ENCODE assay signal across 11 mouse cellular contexts in genomic region chr11:75963730-75964475, GRCm38 (mm10). TPM values are rescaled to one million over a fixed set of nuclear protein-coding genes. Genes with fewer than 3 reads are reported as not detected.
DNase-seq lines count a peak whose midpoint lies in the region; ATAC-seq lines count a peak whose summit lies in the region.
"Had no signal": no experiment of that assay in that cellular context is flagged by ENCODE, and none has a peak within 500 bp of the region (broad histone marks: within the 10 kb centered on the region; RNA-seq: fewer than 3 reads in every experiment).

No protein-coding gene starts in this region.

- H3K9me3 ChIP-seq in hindbrain, embryonic 13.5 days: no peaks in the 10 kb centered on the region
- H3K9me3 ChIP-seq in neural tube, embryonic 11.5 days (ENCODE audit: control insufficient read depth, low read length): no peaks in the 10 kb centered on the region
- H3K9me3 ChIP-seq: liver, embryonic 12.5 days had no signal

- peak overlapping the region; percentile 13; the same call in 1 of the 2 replicates for H3K4me2 ChIP-seq in hindbrain, embryonic 13.5 days
- no peak overlapping the region for H3K4me2 ChIP-seq in neural tube, embryonic 11.5 days (ENCODE audit: low read depth)
- H3K4me2 ChIP-seq: liver, embryonic 12.5 days had no signal

- H3K27me3 ChIP-seq in hindbrain, embryonic 13.5 days: peaks cover 32% of the 10 kb centered on the region
- H3K27me3 ChIP-seq in neural tube, embryonic 11.5 days (ENCODE audit: control insufficient read depth, insufficient read depth, low read length): peaks cover 15% of the 10 kb centered on the region; the same call in 1 of the 2 replicates

- peak overlapping the region; percentile 69 for H3K27ac ChIP-seq in hindbrain, embryonic 13.5 days
- no peak overlapping the region for H3K27ac ChIP-seq in neural tube, embryonic 11.5 days (ENCODE audit: low read depth, low read length)
- H3K27ac ChIP-seq: liver, embryonic 12.5 days had no signal

- peaks cover 52% of the 10 kb centered on the region for H3K4me1 ChIP-seq in hindbrain, embryonic 13.5 days (replicated peaks)
- peaks cover 16% of the 10 kb centered on the region for H3K4me1 ChIP-seq in neural tube, embryonic 11.5 days (ENCODE audit: control insufficient read depth, insufficient read depth, low read length)

- no peak for ATAC-seq in hindbrain, embryonic 13.5 days (ENCODE audit: low FRiP score)
- ATAC-seq in neural tube, embryonic 11.5 days (ENCODE audit: insufficient read depth, low FRiP score, low TSS enrichment): no peak
- ATAC-seq: liver, embryonic 12.5 days had no signal

- intact Hi-C loops in left cerebral cortex, postnatal 14 days (cut with DNase I): no loop called here
- intact Hi-C loops in left cerebral cortex, postnatal 36 days (cut with DNase I): no loop called here

- H3K4me3 ChIP-seq in hindbrain, embryonic 13.5 days: no peak overlapping the region
- H3K4me3 ChIP-seq in neural tube, embryonic 11.5 days (ENCODE audit: low read depth, low read length): no peak overlapping the region
- H3K4me3 ChIP-seq: liver, embryonic 12.5 days had no signal

- peak overlapping the region; percentile 19; the same call in 1 of the 2 replicates for H3K9ac ChIP-seq in hindbrain, embryonic 13.5 days
- H3K9ac ChIP-seq in neural tube, embryonic 11.5 days (ENCODE audit: low read length): no peak overlapping the region
- H3K9ac ChIP-seq: liver, embryonic 12.5 days had no signal

- DNase-seq in left cerebral cortex, postnatal 14 days (ENCODE audit: low spot score in 2 of 2): peak; percentile 31 to 40
- DNase-seq in left cerebral cortex, postnatal 36 days (ENCODE audit: low spot score in 2 of 2): no peak
- peak; percentile 79 for DNase-seq in embryo, embryonic 9.5 days (ENCODE audit: extremely low spot score)
- DNase-seq in neural tube, embryonic 11.5 days (ENCODE audit: low spot score): peak; percentile 68
- no peak for DNase-seq in testis, postnatal 10 days (ENCODE audit: low spot score)
- no peak for DNase-seq in urinary bladder, postnatal 25 days (ENCODE audit: low spot score)
- no peak for DNase-seq in kidney, postnatal 25 days
- DNase-seq: cerebellum, adult 11-12 months; heart, adult 11 months had no signal

- H3K36me3 ChIP-seq in hindbrain, embryonic 13.5 days: no peaks in the 10 kb centered on the region
- H3K36me3 ChIP-seq in neural tube, embryonic 11.5 days (ENCODE audit: control insufficient read depth, insufficient read depth, low read length): no peaks in the 10 kb centered on the region
- H3K36me3 ChIP-seq: liver, embryonic 12.5 days had no signal

- WGBS in hindbrain, embryonic 13.5 days: 10% methylated on average over 11 of the region's 11 CpGs
- 17% methylated on average over 11 of the region's 11 CpGs for WGBS in neural tube, embryonic 11.5 days

RNA-seq across cellular contexts. Expression of gene Rph3al, which starts 25.7 kb away (rescaled TPM):
- total RNA-seq in left cerebral cortex, postnatal 14 days (2021): 1 to 10 TPM; 2.9 to 3.4 TPM
- 1 to 10 TPM; 2.0 to 4.3 TPM for total RNA-seq in left cerebral cortex, postnatal 36 days (2021)
- polyA plus RNA-seq in hindbrain, embryonic 13.5 days (2015; fragmentation: Nextera tagmentation; extraction: Ambion mirVana): 2.2 and 2.5 TPM in 2 replicates
- polyA plus RNA-seq in neural tube, embryonic 11.5 days (2014; fragmentation: Nextera tagmentation; extraction: Ambion mirVana): 1.2 and 2.0 TPM in 2 replicates

RNA-seq across cellular contexts. Expression of gene 1700016K19Rik, which starts 35.8 kb away (rescaled TPM):
- total RNA-seq in left cerebral cortex, postnatal 14 days (2021): 1 to 10 TPM; 3.8 to 6.8 TPM
- total RNA-seq in left cerebral cortex, postnatal 36 days (2021): 1 to 10 TPM; 3.4 to 6.4 TPM
- 1.7 and 5.5 TPM in 2 replicates for polyA plus RNA-seq in hindbrain, embryonic 13.5 days (2015; fragmentation: Nextera tagmentation; extraction: Ambion mirVana)
- polyA plus RNA-seq in neural tube, embryonic 11.5 days (2014; fragmentation: Nextera tagmentation; extraction: Ambion mirVana): not detected in 2 replicates
- polyA plus RNA-seq: liver, embryonic 12.5 days had no signal

Comparison
In these comparisons a context has a peak if more than half of its experiments do, and no peak if none do; other contexts are left out.
1. DNase-seq: peak in left cerebral cortex, postnatal 14 days (2 of 2), embryo, embryonic 9.5 days (single experiment) and neural tube, embryonic 11.5 days (single experiment); none in left cerebral cortex, postnatal 36 days (0 of 2), testis, postnatal 10 days (single experiment), urinary bladder, postnatal 25 days (single experiment) and kidney, postnatal 25 days (0 of 2).